Mouse (Mus musculus) retina, postnatal 7 days (tissue): Measurements from ENCODE around the gene Slc17a1.

Source experiments
- DNase-seq: peaks from one replicate; pipeline ENCODE4 v3.0.0-alpha.2; 2012; ENCODE audit warnings: low read depth, low spot score

The Slc17a1 gene

GRCm38 (mm10) chr13:23867405-23867804, at the start of gene Slc17a1:
Gene Slc17a1, plus strand, starts transcription at chr13:23867750.
- no peak for DNase-seq

GRCm38 (mm10) chr13:23820179-23820940, 47.2 kb upstream of the Slc17a1 start:
- no peak for DNase-seq

- DNase-seq, result no peak
These were observed 45.3 kb upstream of the Slc17a1 start for GRCm38 (mm10) chr13:23822213-23822612.

DNA sequence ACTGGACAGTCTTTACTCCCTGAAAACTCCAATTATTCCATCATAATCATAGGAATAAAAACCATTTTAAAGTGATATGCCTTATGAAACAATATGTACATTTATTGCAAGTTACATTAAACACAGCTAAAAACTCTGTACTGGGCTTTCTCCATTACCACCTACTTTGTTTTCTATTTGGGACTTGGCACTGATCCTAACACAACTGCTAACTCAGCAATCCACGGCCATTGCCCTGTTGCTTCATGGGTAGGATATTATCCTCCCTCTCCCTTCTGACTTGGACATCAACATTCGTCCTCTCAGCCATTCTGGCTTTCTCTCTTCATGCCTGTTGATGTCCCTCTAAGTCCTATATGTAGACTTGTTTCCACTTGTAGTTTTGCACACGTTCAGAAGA, 40.9 kb upstream of the Slc17a1 start:
- no peak for DNase-seq

GRCm38 (mm10) chr13:23833053-23833452, 34.5 kb upstream of the Slc17a1 start:
- peak; percentile 25 for DNase-seq

DNA sequence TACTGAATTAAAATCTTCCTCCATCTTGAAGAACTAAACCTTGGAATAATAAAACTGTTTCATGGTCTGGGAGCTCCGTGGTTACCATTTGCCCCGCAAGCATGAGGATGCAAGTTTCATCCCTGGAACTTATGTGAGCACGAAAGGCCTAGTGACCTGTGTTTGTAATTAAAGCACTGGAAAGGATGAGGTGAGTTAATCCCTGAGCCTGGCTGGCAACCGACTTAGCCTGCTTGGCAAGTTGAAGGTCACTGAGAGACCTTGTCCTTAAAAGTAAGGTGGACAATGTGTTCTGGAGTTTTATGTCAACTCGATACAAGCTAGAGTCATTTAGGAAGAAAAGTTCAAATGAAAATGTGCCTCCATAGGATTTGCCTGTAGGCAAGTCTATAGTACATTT, 32.7 kb upstream of the Slc17a1 start:
- no peak for DNase-seq

DNA sequence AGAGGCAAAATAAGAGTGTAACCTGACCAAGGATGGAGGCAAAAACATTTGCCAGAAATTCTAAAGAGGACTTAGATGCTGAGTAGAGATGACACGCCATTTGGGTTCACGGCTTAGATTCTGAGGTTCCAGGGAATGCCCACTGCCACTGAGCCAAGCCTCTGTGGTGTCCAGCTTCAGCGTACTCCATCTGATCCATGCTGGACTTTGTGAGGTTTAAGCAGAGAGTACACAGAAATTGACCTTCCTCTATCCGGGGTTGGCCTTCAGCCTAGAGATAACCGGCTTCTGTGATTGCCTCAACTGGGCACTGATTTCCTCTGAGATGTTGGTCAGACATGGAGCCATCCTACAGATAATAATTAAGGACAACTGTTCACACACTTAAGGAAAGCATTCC, 30.9 kb upstream of the Slc17a1 start:
- DNase-seq, result no peak

DNA sequence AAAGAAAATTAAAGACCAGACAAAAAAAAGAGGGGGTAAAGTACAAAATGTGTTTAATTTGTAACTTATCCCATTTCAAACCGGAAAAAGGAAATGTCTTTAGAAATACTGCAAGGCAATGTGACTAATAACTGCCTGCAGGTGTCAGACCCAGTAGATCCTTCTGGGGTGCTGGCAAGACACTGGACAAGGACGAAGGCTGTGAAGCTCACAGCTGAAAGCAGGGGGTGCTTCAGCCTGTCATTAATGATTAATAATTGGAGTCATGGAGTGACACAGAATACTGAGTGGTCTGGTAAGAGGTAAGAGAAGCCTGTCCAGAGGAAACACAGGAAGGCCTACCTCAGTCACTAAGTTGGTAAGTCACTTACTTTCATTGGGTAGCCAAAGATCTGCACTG, 28.2 kb upstream of the Slc17a1 start, which contains the start of gene Slc17a3:
Gene Slc17a3, plus strand, starts transcription at position 127 of the 400 bp plus-strand sequence.
- DNase-seq, result no peak

DNA sequence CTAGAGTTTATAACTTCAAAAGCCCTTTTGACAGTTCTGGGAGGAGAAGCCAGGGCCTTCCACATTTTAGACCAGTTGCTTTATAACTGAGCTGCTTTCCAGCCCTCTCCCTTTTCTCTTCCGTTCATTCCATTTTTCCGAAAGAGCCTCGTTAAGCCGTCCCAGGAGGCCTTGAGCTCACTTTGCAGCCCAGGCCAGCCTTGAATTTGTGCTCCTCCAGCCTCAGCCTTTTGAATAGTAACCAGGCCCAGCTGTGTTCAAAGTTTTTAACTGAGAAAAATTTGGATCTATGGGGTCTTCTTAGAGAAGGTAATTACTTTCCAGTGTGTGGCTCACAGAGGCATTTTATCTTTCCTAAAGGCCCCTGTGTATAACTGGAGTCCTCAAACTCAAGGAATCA, 21.7 kb upstream of the Slc17a1 start:
- DNase-seq, result no peak

DNA sequence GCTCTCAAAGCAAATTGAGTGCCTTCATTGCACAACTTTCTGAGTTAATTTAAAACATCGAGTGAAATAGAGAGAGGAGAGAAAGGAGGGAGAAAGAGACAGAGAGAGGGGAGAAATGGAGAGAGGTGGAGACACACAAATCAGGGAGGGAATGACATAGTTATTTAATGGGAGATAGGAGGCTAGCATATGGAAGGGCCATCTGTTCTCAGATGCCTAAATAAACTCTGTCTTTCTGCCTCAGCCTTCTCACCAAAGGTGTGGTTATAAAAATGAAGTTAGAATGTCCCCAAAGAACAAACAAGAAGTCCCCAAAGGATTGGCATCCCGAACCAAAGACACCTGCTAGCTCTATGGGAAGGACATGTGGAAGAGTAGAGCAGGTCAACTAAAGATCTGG, 18.3 kb upstream of the Slc17a1 start:
- DNase-seq, result no peak

- DNase-seq, result no peak
These were observed 11.1 kb upstream of the Slc17a1 start for GRCm38 (mm10) chr13:23856401-23856800.

DNA sequence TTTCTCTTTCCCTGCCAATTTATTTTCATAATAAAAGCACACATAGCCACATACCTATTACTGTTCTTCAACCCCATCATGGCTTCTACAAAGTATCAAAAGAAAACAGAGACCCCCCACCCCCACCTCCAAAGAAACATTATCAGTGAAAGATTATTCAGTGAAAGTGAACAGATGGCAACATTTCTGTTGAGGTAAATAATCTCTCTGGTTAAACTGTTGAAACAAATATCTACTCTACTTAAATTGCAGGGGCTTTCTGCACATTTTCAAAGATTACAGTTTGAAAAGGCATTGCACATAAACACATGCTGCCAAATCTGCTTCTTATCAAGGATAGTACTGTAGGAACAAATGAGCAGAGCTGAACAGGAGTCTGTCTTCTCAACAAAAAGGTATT, 5.7 kb upstream of the Slc17a1 start:
- DNase-seq, result no peak

GRCm38 (mm10) chr13:23864711-23865110, 2.8 kb upstream of the Slc17a1 start:
- no peak for DNase-seq

DNA sequence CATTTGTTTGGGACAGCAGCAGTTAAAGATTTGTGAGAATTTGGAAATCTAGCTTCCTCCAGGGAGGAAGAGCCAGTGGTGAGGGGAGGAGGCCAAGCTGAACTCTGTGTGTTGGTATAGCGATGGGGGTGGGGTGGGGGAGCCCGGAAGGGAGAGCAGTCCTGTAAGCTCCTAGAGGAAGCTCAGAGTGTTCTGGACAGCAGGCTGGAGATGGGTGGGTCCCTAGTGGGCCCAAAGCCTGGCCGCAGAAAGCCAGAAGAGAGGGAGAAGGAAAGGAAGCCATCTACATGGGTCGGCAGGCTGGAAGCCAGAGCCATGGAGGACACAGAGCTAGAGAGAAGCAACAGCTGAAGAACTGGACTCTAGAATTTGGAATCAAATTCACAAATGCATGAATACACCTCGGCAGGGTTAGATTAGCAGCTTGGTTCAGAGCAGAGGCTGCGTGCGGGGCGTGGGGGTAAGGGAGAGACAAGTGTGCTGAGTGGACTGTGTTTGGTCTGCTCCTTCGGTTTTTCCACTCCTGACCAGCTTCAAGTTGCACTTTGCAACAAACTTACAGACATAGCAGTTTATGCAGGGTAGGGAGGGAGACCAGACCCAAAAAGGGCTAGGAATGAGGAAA, 1.4 kb upstream of the Slc17a1 start:
- DNase-seq, result no peak

GRCm38 (mm10) chr13:23867000-23867399, 550 bp upstream of the Slc17a1 start:
- DNase-seq, result no peak

- no peak for DNase-seq
These were observed 1.4 kb downstream of the Slc17a1 start for GRCm38 (mm10) chr13:23868790-23869533.

- no peak for DNase-seq
These were observed 2.4 kb downstream of the Slc17a1 start for GRCm38 (mm10) chr13:23869996-23870395.

GRCm38 (mm10) chr13:23873141-23873540, 5.6 kb downstream of the Slc17a1 start:
- DNase-seq, result no peak

GRCm38 (mm10) chr13:23879106-23879505, 11.6 kb downstream of the Slc17a1 start:
- no peak for DNase-seq

DNA sequence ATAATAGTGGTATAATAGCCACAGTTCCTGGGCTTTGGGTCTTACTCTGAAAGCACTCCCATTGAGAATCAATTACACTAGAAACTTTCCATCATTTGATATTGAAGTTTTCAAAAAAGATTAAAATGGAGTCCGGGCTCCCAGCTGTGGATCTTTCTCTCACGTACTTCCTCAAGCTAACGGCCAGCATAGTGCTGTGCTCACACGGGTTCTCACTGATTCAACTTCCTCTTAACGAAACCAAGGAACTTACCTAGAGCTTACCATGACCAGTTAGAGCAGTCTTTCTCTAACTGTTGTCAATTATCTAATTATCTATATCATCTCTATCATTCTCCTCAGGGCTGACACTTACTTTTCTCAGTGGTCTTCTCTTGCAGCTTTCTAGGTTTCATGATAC, 12.1 kb downstream of the Slc17a1 start:
- no peak for DNase-seq

DNA sequence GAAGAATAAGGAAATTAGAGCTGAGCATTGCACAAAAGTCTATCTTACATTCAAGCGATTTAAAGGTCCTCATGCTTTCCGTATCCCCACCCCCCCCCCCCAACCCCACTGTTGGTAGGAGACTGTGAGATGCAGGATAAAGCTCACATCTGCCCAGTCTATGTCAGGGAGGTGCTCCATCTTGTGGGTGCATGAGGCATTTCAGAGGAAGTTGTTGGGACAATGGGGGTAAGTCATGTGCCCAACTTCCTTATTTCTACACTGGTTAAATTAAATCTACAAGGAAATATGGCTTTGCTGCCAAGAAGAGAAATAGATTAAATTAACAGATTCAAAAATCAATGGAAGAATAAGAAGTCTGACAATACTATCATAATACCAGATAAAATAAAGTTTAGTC, 18.0 kb downstream of the Slc17a1 start:
- no peak for DNase-seq

- no peak for DNase-seq
These were observed 19.6 kb downstream of the Slc17a1 start for GRCm38 (mm10) chr13:23887026-23887725.
